In the genomic region with DNA sequence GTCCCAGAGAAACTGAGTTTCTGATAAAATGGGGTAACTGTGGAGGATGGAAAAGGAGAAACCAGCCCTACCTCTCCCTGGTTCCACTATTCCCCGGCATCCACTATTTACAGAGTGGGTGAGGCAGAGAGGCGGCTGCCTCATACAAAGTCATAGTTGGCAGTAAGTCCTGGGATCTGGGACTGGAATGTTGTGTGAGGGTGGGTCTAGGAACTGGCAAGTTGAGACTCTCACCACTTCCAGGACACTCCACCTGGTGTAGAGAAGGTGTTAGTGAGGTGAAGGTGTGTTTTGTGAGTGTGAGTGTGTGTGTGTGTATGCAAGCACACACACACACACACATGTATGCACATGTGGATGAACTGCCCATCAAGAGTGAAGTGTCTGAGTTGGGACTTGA, we compare ENCODE assay signal across 26 mouse cellular contexts. TPM values are rescaled to one million over a fixed set of nuclear protein-coding genes. Genes with fewer than 3 reads are reported as not detected.
DNase-seq lines count a peak whose midpoint lies in the region; ATAC-seq lines count a peak whose summit lies in the region.
"Had no signal": no experiment of that assay in that cellular context is flagged by ENCODE, and none has a peak within 500 bp of the region (broad histone marks: within the 10 kb centered on the region; RNA-seq: fewer than 3 reads in every experiment).

No protein-coding gene starts in this region.

- DNase-seq in liver = no peak
- peak; percentile 32 for DNase-seq in large intestine, adult 2 months (ENCODE audit: low read depth, low spot score)
- DNase-seq in gastrocnemius, postnatal 14 days = no peak
- DNase-seq in kidney, adult 9 months = no peak
- DNase-seq: adrenal gland, postnatal 10 days; adrenal gland, postnatal 36 days; B cell, adult 2 months; cerebellum, adult 18-20 months; cerebellum, adult 9-10 months; cerebellum, postnatal 14 days; forebrain, postnatal 0 days; gastrocnemius, adult 2 months; gastrocnemius, postnatal 25 days; heart, adult 18-20 months; heart, postnatal 10 days; heart, postnatal 36 days had no signal

- no peaks in the 10 kb centered on the region for H3K9me3 ChIP-seq in liver, embryonic 15.5 days (replicated peaks)
- H3K9me3 ChIP-seq in stomach, embryonic 15.5 days = no peaks in the 10 kb centered on the region
- H3K9me3 ChIP-seq: heart, embryonic 12.5 days; heart, embryonic 15.5 days; hindbrain, embryonic 10.5 days; hindbrain, embryonic 13.5 days had no signal

- no peak overlapping the region for H3K9ac ChIP-seq in liver, embryonic 15.5 days
- H3K9ac ChIP-seq in stomach, embryonic 15.5 days = no peak overlapping the region
- H3K9ac ChIP-seq: forebrain, postnatal 0 days; heart, embryonic 12.5 days; heart, embryonic 15.5 days; hindbrain, embryonic 13.5 days had no signal

- 89% methylated on average over 2 of the region's 2 CpGs for WGBS in liver, embryonic 15.5 days (ENCODE audit: insufficient replicate concordance)
- WGBS in large intestine, adult 2 months = 41% methylated on average over 2 of the region's 2 CpGs
- 63% methylated on average over 2 of the region's 2 CpGs for WGBS in stomach, embryonic 15.5 days

- peaks cover 91% of the 10 kb centered on the region for H3K4me1 ChIP-seq in liver, embryonic 15.5 days (replicated peaks)
- peaks cover 25% of the 10 kb centered on the region for H3K4me1 ChIP-seq in stomach, embryonic 15.5 days

- H3K27me3 ChIP-seq in liver, embryonic 15.5 days = peaks cover 58% of the 10 kb centered on the region
- H3K27me3 ChIP-seq in stomach, embryonic 15.5 days (replicated peaks) = peaks cover 37% of the 10 kb centered on the region
- H3K27me3 ChIP-seq: Patski had no signal

- ATAC-seq in liver, embryonic 15.5 days (ENCODE audit: insufficient read depth) = no peak
- ATAC-seq in stomach, embryonic 15.5 days (ENCODE audit: insufficient read depth, low FRiP score, low read depth) = peak; percentile 38; the same call in 1 of the 2 replicates
- ATAC-seq: forebrain, embryonic 14.5 days; forebrain, postnatal 0 days; hindbrain, embryonic 16.5 days; Patski had no signal

- H3K27ac ChIP-seq in liver, embryonic 15.5 days (replicated peaks) = peak overlapping the region; percentile 97
- no peak overlapping the region for H3K27ac ChIP-seq in stomach, embryonic 15.5 days
- H3K27ac ChIP-seq: gastrocnemius, adult 2 months; heart, embryonic 15.5 days; hindbrain, embryonic 10.5 days; hindbrain, embryonic 13.5 days had no signal

- intact Hi-C loops in gastrocnemius, postnatal 14 days (cut with DNase I; ENCODE audit: low total_unique reads) = no loop called here

- H3K4me2 ChIP-seq in liver, embryonic 15.5 days = no peak overlapping the region
- no peak overlapping the region for H3K4me2 ChIP-seq in stomach, embryonic 15.5 days
- H3K4me2 ChIP-seq: heart, embryonic 12.5 days; heart, embryonic 15.5 days; hindbrain, embryonic 13.5 days had no signal

- no peaks in the 10 kb centered on the region for H3K36me3 ChIP-seq in liver, embryonic 15.5 days (replicated peaks)
- H3K36me3 ChIP-seq in stomach, embryonic 15.5 days = no peaks in the 10 kb centered on the region
- H3K36me3 ChIP-seq: G1E; heart, embryonic 12.5 days; heart, embryonic 15.5 days; hindbrain, embryonic 10.5 days; hindbrain, embryonic 13.5 days had no signal

- no peak overlapping the region for H3K4me3 ChIP-seq in liver, embryonic 15.5 days (replicated peaks)
- H3K4me3 ChIP-seq in stomach, embryonic 15.5 days (replicated peaks) = no peak overlapping the region
- H3K4me3 ChIP-seq: gastrocnemius, adult 2 months; heart, embryonic 12.5 days; heart, embryonic 15.5 days; hindbrain, embryonic 10.5 days; hindbrain, embryonic 13.5 days had no signal

RNA-seq across cellular contexts. Expression of a gene that starts 29.4 kb away (rescaled TPM):
- 20.9 and 22.8 TPM in 2 replicates for polyA plus RNA-seq in liver, embryonic 15.5 days (2015; fragmentation: Nextera tagmentation; extraction: Ambion mirVana)
- 15.1 and 28.0 TPM in 2 replicates for polyA plus RNA-seq in large intestine, adult 2 months (2012; rRNA removed)
- polyA plus RNA-seq in stomach, embryonic 15.5 days (2015; fragmentation: Nextera tagmentation; extraction: Ambion mirVana) = 27.9 and 31.3 TPM in 2 replicates
- 1 to 10 TPM; 3.9 to 5.4 TPM for total RNA-seq in gastrocnemius, postnatal 14 days (2021)
